Mouse (Mus musculus) CH12.LX (cell line): Measurements from ENCODE around the gene Dnph1. TPM values are rescaled to one million over a fixed set of nuclear protein-coding genes. Genes with fewer than 3 reads are reported as not detected.

Experiments used
- DNase-seq: peaks from one replicate; pipeline ENCODE4 v3.0.0-alpha.2; 2013; ENCODE audit errors: extremely low read depth
- H3K27ac ChIP-seq: 2 replicates; pipeline ENCODE4 v1.5.1; 2012; ENCODE audit warnings: low read depth, mild to moderate bottlenecking, control low read depth, moderate library complexity; ENCODE audit not compliant: insufficient read depth
- H3K27me3 ChIP-seq: replicated peaks from 2 replicates; pipeline ENCODE3; 2012; ENCODE audit warnings: inconsistent platforms
- H3K36me3 ChIP-seq, 2 experiments: replicated peaks in 1 of 2; 2 replicates each; pipeline versions ENCODE3 to v1.6.1; 2012; ENCODE audit warnings: inconsistent platforms in 1 of 2, low read length in 1 of 2, mild to moderate bottlenecking in 1 of 2, mixed read lengths in 1 of 2, moderate library complexity in 1 of 2; ENCODE audit not compliant: control insufficient read depth in 1 of 2, insufficient read depth in 1 of 2
- H3K4me1 ChIP-seq, 2 experiments: 2 replicates each; pipeline ENCODE4 v1.6.1; 2012; ENCODE audit warnings: inconsistent platforms in 1 of 2, moderate library complexity in 1 of 2; ENCODE audit not compliant: insufficient read depth in 2 of 2, control insufficient read depth in 1 of 2
- H3K4me2 ChIP-seq: 2 replicates; pipeline ENCODE4 v1.6.1; 2012; ENCODE audit warnings: low read depth, mild to moderate bottlenecking, control low read depth; ENCODE audit not compliant: poor library complexity, insufficient read depth, severe bottlenecking
- H3K4me3 ChIP-seq, 3 experiments: fragments of 150-350 bp in 1 of 3; sonication (generic) in 1 of 3; replicated peaks in 1 of 3; 2 replicates each; pipeline versions ENCODE3 to v1.5.1; 2011 to 2012; ENCODE audit warnings: low read depth in 2 of 3, low read length in 2 of 3, mild to moderate bottlenecking in 2 of 3, moderate library complexity in 2 of 3, control low read depth in 1 of 3, improper control_type of control experiment in 1 of 3, inconsistent platforms in 1 of 3, mixed read lengths in 1 of 3; ENCODE audit not compliant: poor library complexity in 1 of 3
- H3K79me2 ChIP-seq: replicated peaks from 2 replicates; pipeline ENCODE4 v1.6.1; 2012; ENCODE audit warnings: mild to moderate bottlenecking, moderate library complexity; ENCODE audit not compliant: control insufficient read depth, poor library complexity, insufficient read depth, severe bottlenecking; ENCODE audit errors: extremely low read depth
- H3K9ac ChIP-seq: 2 replicates; pipeline ENCODE4 v1.6.1; 2012; ENCODE audit warnings: low read depth, mild to moderate bottlenecking, control low read depth, moderate library complexity; ENCODE audit not compliant: insufficient read depth
- H3K9me3 ChIP-seq: replicated peaks from 2 replicates; pipeline ENCODE3; 2012; ENCODE audit warnings: low read length, inconsistent platforms, mixed read lengths
- BHLHE40 ChIP-seq: IDR thresholded peaks from 2 replicates; pipeline ENCODE4 v1.6.1; 2011; ENCODE audit warnings: mild to moderate bottlenecking, low read depth, low read length, improper control_type of control experiment
- CHD1 ChIP-seq: IDR thresholded peaks from 2 replicates; pipeline ENCODE4 v1.6.1; 2012; ENCODE audit warnings: low read depth, low read length, improper control_type of control experiment, inconsistent platforms
- CHD2 ChIP-seq: IDR thresholded peaks from 2 replicates; pipeline ENCODE4 v1.6.1; 2011; ENCODE audit warnings: low read length, improper control_type of control experiment
- CTCF ChIP-seq, 2 experiments: IDR thresholded peaks in 1 of 2; conservative IDR thresholded peaks in 1 of 2; 2 replicates each; pipeline ENCODE4 v1.5.1; 2011 to 2012; ENCODE audit warnings: low read depth in 2 of 2, low read length in 2 of 2, improper control_type of control experiment in 1 of 2, inconsistent platforms in 1 of 2, mild to moderate bottlenecking in 1 of 2, moderate library complexity in 1 of 2
- E2F4 ChIP-seq: IDR thresholded peaks from 2 replicates; pipeline ENCODE4 v1.6.1; 2011; ENCODE audit warnings: low read depth, low read length, improper control_type of control experiment; ENCODE audit not compliant: insufficient replicate concordance
- ELF1 ChIP-seq: IDR thresholded peaks from 2 replicates; pipeline ENCODE4 v1.6.1; 2014; ENCODE audit warnings: low read depth, mild to moderate bottlenecking, inconsistent platforms, low read length, improper control_type of control experiment
- ETS1 ChIP-seq: conservative IDR thresholded peaks from 2 replicates; pipeline ENCODE4 v1.6.1; 2012; ENCODE audit warnings: low read depth, mild to moderate bottlenecking, inconsistent platforms, low read length, improper control_type of control experiment, moderate library complexity
- GABPA ChIP-seq: IDR thresholded peaks from 2 replicates; pipeline ENCODE4 v1.6.1; 2012; ENCODE audit warnings: low read depth, low read length, improper control_type of control experiment, inconsistent platforms; ENCODE audit not compliant: insufficient replicate concordance
- HCFC1 ChIP-seq: IDR thresholded peaks from 2 replicates; pipeline ENCODE4 v1.6.1; 2012; ENCODE audit warnings: low read depth, mild to moderate bottlenecking, inconsistent platforms, low read length, improper control_type of control experiment
- IRF4 ChIP-seq: IDR thresholded peaks from 2 replicates; pipeline ENCODE4 v1.6.1; 2014; ENCODE audit warnings: low read depth, mild to moderate bottlenecking, inconsistent platforms, low read length, improper control_type of control experiment
- JUN ChIP-seq: IDR thresholded peaks from 2 replicates; pipeline ENCODE4 v1.6.1; 2011; ENCODE audit warnings: low read depth, mild to moderate bottlenecking, low read length, improper control_type of control experiment, moderate library complexity; ENCODE audit not compliant: insufficient read depth
- JUND ChIP-seq: conservative IDR thresholded peaks from 2 replicates; pipeline ENCODE4 v1.6.1; 2011; ENCODE audit warnings: low read depth, low read length, improper control_type of control experiment
- KAT2A ChIP-seq: IDR thresholded peaks from 2 replicates; pipeline ENCODE4 v1.6.1; 2012; ENCODE audit warnings: low read length, improper control_type of control experiment, inconsistent platforms; ENCODE audit not compliant: insufficient replicate concordance
- MAFK ChIP-seq: IDR thresholded peaks from 2 replicates; pipeline ENCODE4 v1.6.1; 2011; ENCODE audit warnings: low read length, improper control_type of control experiment; ENCODE audit not compliant: insufficient replicate concordance
- MEF2A ChIP-seq: IDR thresholded peaks from 2 replicates; pipeline ENCODE4 v1.6.1; 2014; ENCODE audit warnings: low read depth, mild to moderate bottlenecking, inconsistent platforms, low read length, improper control_type of control experiment, borderline replicate concordance
- MYC ChIP-seq: IDR thresholded peaks from 2 replicates; pipeline ENCODE4 v1.6.1; 2011; ENCODE audit warnings: low read depth, mild to moderate bottlenecking, improper control_type of control experiment, low read length
- NELFE ChIP-seq: IDR thresholded peaks from 2 replicates; pipeline ENCODE4 v1.6.1; 2011; ENCODE audit warnings: low read depth, low read length, improper control_type of control experiment
- NRF1 ChIP-seq: IDR thresholded peaks from 2 replicates; pipeline ENCODE4 v1.6.1; 2014; ENCODE audit warnings: low read depth, mild to moderate bottlenecking, inconsistent platforms, low read length, improper control_type of control experiment, moderate library complexity
- PAX5 ChIP-seq: IDR thresholded peaks from 2 replicates; pipeline ENCODE4 v1.6.1; 2012; ENCODE audit warnings: low read length, inconsistent platforms, mixed read lengths
- POLR2A ChIP-seq: IDR thresholded peaks from 2 replicates; pipeline ENCODE4 v1.6.1; 2011; ENCODE audit warnings: low read depth, mild to moderate bottlenecking, improper control_type of control experiment, low read length
- POLR2AphosphoS2 ChIP-seq: IDR thresholded peaks from 2 replicates; pipeline ENCODE4 v1.6.1; 2011; ENCODE audit warnings: low read depth, low read length, improper control_type of control experiment
- SIN3A ChIP-seq: IDR thresholded peaks from 2 replicates; pipeline ENCODE4 v1.6.1; 2012; ENCODE audit warnings: low read length, improper control_type of control experiment, inconsistent platforms
- UBTF ChIP-seq: IDR thresholded peaks from 2 replicates; pipeline ENCODE4 v1.6.1; 2012; ENCODE audit warnings: low read depth, mild to moderate bottlenecking, inconsistent platforms, low read length, improper control_type of control experiment, moderate library complexity
- USF1 ChIP-seq: IDR thresholded peaks from 2 replicates; pipeline ENCODE4 v1.6.1; 2014; ENCODE audit warnings: low read depth, mild to moderate bottlenecking, inconsistent platforms, low read length, improper control_type of control experiment
- USF2 ChIP-seq: conservative IDR thresholded peaks from 2 replicates; pipeline ENCODE4 v1.6.1; 2011; ENCODE audit warnings: low read depth, low read length, improper control_type of control experiment
- ZC3H11A ChIP-seq: IDR thresholded peaks from 2 replicates; pipeline ENCODE4 v1.6.1; 2012; ENCODE audit warnings: low read depth, mild to moderate bottlenecking, inconsistent platforms, low read length, improper control_type of control experiment
- ZKSCAN1 ChIP-seq: IDR thresholded peaks from 2 replicates; pipeline ENCODE4 v1.6.1; 2012; ENCODE audit warnings: low read depth, inconsistent platforms, low read length, improper control_type of control experiment, borderline replicate concordance
- ZMIZ1 ChIP-seq: IDR thresholded peaks from 2 replicates; pipeline ENCODE4 v1.6.1; 2012; ENCODE audit warnings: low read depth, mild to moderate bottlenecking, inconsistent platforms, low read length, improper control_type of control experiment
- dilution Hi-C: fragments of 300-500 bp; cut with MboI; formaldehyde crosslinking; loops from 2 replicates; pipeline ENCODE4 v1.14.3; 2020; ENCODE audit warnings: low sequenced_read_pairs; ENCODE audit not compliant: extremely low pct_unique_long_range_greater_than_20kb, extremely low pct_ligation_motif_present
- in situ Hi-C: fragments of 300-500 bp; cut with MboI; formaldehyde crosslinking; loops from 3 replicates; pipeline ENCODE4 v1.14.3; 2019; ENCODE audit warnings: low sequenced_read_pairs, low pct_ligation_motif_present, low pct_unique_long_range_greater_than_20kb, mixed read lengths
- polyA plus RNA-seq: library from polyadenylated mRNA; unstranded; fragments of >175 nt; gene quantifications from 2 replicates; pipeline ENCODE4 v1.2.1, GENCODE M21; 2012; ENCODE audit warnings: low read depth; ENCODE audit not compliant: insufficient read length
- total RNA-seq, 2 experiments: library from RNA; depleted of rRNA; stranded (reverse); fragments of 300-350 nt in 1 of 2; fragments of >200 nt in 1 of 2; gene quantifications; 2 replicates each; pipeline ENCODE4 v1.2.3; 2012 to 2014

Dnph1 gene
- total and polyA plus RNA-seq, 3 experiments = 18.5 to 30.2 (median 28.4) TPM

GRCm38 (mm10) chr17:46520385-46520979 lies 24.0 kb downstream of the Dnph1 start:
- Histone ChIP-seq H3K4me3 (no peak overlapping the region), H3K4me2 (no peak overlapping the region), H3K36me3 (no peaks in the 10 kb centered on the region), H3K27me3 (peaks cover 6% of the 10 kb centered on the region), H3K9ac (no peak overlapping the region), H3K27ac (no peak overlapping the region), H3K9me3 (no peaks in the 10 kb centered on the region), H3K4me1 (0 out of 4 replicates have a peak, but pooled peaks cover 0 to 4% of the 10 kb centered on the region in 2 experiments), H3K79me2 (no peaks in the 10 kb centered on the region)
- no peak for DNase-seq
- TF ChIP-seq MYC (no peak), BHLHE40 (no peak), UBTF (no peak), IRF4 (no peak), HCFC1 (no peak), NRF1 (no peak), PAX5 (no peak), GABPA (no peak), ETS1 (no peak), CHD2 (no peak), ZMIZ1 (no peak), ELF1 (no peak), MAFK (no peak), POLR2A (no peak), E2F4 (no peak), ZKSCAN1 (no peak), MEF2A (no peak), NELFE (no peak)
- dilution Hi-C loops = no loop called here
- in situ Hi-C loops = no loop called here

GRCm38 (mm10) chr17:46521174-46521573 lies 24.7 kb downstream of the Dnph1 start:
- no peak overlapping the region for H3K4me2 ChIP-seq
- dilution Hi-C loops (no loop called here), in situ Hi-C loops (no loop called here)
- TF ChIP-seq BHLHE40 (no peak), JUND (no peak), POLR2AphosphoS2 (no peak), CHD1 (no peak), MEF2A (no peak), SIN3A (no peak), CTCF (conservative IDR thresholded peaks at IDR 0.05 in 1 of 2, IDR thresholded peaks at IDR 0.05 in 1 of 2; ENCODE audit: low read depth in 2 of 2, low read length in 2 of 2) (no peak), NRF1 (no peak), USF1 (no peak), CHD2 (no peak), IRF4 (no peak), MYC (no peak), ZKSCAN1 (no peak), USF2 (no peak), KAT2A (no peak), ZC3H11A (no peak), JUN (no peak)
- H3K4me1 ChIP-seq = 0 out of 4 replicates have a peak, but pooled peaks cover 0 to 4% of the 10 kb centered on the region in 2 experiments
- no peaks in the 10 kb centered on the region for H3K9me3 ChIP-seq
- no peaks in the 10 kb centered on the region for H3K79me2 ChIP-seq
- H3K36me3 ChIP-seq = no peaks in the 10 kb centered on the region
- H3K4me3 ChIP-seq = no peak overlapping the region
- no peak for DNase-seq
- no peak overlapping the region for H3K27ac ChIP-seq
- H3K9ac ChIP-seq = no peak overlapping the region
- H3K27me3 ChIP-seq = peaks cover 6% of the 10 kb centered on the region
